Mouse (Mus musculus): ENCODE results near the gene Rpl3.

DNA sequence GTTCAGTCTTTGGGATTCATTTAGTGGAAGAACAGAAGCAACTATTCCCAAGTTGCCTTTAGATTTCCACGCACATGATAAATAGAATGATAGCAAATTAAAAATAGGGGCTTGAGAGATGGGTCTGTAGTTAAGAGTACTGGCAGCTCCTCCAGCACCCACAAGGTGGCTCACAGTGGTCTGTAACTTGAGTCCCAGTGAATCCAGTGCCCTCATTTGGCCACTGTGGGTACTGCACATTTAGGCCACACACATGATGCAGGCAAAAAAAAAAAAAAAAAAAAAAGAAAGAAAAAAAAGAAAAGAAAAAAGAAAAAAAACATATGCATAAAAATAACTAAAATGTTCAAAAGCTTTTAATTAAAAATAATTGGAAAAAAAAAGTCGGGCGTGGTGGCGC is 3.0 kb downstream of the Rpl3 start:
- TF ChIP-seq CTCF (IDR thresholded peaks at IDR 0.05; ENCODE audit: low read depth) (peak; percentile 92), EP300 (optimal IDR thresholded peaks at IDR 0.05) (no peak)

Data from stomach, postnatal 0 days (tissue).